Mouse (Mus musculus): ENCODE data around the gene Hist2h3c1. TPM values are rescaled to one million over a fixed set of nuclear protein-coding genes. Genes with fewer than 3 reads are reported as not detected.
A peak's percentile ranks its signal among the peaks of the same experiment; 100 is the strongest.
"Not testable (repeated sequence)": the region's sequence is repeated elsewhere in the genome, so short reads cannot be mapped to it uniquely, and the experiment has no call there.

Gene Hist2h3c1
- 0.64 and 0.76 TPM in 2 replicates for polyA plus RNA-seq (2015; fragmentation: Nextera tagmentation; extraction: Ambion mirVana)

DNA sequence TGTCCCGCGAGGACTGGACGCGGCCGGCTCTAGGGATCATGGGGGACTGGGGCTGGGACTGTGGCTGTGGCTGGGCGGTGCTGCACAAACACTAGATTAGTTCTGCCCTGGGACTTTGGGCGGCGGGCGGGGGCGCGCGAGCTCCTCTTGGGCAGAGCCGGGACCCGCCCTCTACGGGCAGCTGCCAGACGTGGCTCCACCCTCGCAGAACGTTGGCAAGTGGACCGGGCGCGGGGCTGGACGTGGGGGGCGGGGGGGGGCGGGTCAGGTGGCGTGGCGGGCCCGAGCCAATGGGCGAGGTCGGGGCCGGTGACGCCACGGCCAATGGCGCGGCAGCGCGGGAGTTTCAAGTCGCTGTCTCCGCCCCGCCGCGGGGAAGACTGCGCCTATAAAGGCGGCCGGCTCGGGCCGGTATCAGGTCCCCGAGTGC, at the start of gene Hist2h3c1:
Gene Hist2h3c1 (plus strand): TSS at position 259 of the 430 bp plus-strand sequence.
- not testable (repeated sequence) for DNase-seq (ENCODE audit: low spot score)

DNA sequence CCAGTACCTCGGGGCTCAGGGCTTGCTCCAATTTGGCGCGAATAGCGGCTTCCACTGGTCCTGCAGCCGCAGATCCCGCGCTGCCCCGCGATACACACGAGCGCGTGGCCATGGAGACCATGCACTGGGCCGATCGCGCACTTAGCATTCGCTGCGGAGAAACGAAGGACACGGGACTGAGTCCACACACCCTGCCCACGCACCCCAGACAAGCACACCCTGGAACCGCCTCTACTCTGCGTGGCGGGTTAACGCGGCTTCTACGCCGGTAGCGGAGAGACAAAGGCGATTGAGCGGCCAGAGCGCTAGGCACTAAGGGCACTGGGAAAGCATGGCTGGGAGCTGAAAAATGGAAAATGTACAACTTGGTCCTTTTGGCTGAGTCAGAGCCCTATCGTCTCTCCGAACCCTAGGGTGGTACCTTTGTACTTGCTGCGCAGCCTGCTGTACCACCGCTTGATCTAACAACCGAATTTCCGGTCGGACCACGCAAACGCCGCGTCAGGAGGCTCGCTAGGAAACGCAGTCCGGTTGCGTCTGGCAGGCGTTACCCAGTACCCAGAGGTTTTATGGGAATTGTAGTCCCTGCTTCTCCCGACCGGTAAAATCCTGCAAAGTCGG, 49.2 kb upstream of the Hist2h3c1 start:
- peak; percentile 87 for DNase-seq (ENCODE audit: low spot score)

DNA sequence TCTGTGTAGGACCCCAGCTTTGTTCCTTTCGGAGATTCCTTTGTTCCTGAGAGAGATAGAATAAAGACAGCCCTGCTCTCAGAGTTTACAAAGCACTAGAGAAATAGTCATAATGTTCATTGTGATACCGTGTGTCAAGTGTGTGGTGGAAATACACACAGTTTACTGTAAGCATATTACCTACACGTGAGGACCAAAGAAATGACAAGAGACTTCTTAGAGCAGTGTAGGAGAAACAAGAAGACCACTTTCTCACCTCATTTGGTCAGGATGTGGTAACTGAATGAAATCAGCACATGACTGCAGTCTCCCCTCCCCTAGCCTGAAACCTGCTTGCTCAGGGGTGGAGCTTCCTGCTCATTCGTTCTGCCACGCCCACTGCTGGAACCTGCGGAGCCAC, 48.3 kb upstream of the Hist2h3c1 start:
- peak; percentile 88 for DNase-seq (ENCODE audit: low spot score)

DNA sequence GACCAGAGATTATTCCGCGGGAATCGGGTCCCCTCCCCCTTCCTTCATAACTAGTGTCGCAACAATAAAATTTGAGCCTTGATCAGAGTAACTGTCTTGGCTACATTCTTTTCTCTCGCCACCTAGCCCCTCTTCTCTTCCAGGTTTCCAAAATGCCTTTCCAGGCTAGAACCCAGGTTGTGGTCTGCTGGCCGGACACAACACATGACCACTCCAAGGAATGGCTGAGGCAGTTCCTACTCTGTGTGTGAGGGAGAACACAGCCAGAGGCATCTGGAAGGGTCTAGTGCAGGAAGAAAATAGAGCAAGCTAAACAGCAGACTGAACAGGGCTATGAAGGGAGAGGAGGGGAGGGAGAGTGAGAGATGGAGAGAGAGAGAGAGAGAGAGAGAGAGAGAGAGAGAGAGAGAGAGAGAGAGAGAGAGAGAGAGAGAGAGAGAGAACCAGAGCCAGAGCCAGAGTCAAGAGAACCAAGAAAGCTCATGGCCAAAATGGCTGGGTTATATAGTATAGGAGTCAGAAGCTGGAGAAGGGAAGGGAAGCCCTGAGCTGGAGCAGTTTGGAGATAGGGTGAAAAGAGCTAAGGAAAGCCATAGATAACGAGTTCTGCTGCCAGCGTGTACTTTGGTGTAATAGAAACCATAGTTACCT, 47.8 kb upstream of the Hist2h3c1 start:
- DNase-seq (ENCODE audit: low spot score): not testable (repeated sequence)

DNA sequence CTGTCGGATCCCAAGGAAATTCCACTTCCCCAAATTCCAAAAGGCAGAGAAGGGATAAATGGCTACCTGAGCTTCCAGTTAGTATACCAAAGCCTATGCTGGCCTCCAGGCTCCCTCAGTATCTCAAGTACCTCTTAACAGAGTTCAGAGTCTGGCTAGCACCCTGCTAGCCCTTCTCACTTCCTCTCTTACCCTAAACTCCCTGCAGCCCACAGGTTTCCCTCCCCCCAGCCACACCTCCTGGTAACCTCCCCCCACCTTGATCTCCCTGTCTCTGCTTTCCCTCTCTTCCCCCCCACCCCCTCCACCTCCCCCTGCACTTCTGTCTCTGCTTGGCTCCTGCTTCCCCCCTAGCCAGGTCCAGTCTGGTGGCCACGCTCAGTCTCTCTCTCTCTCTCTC, 46.8 kb upstream of the Hist2h3c1 start:
- DNase-seq (ENCODE audit: low spot score): peak; percentile 22

DNA sequence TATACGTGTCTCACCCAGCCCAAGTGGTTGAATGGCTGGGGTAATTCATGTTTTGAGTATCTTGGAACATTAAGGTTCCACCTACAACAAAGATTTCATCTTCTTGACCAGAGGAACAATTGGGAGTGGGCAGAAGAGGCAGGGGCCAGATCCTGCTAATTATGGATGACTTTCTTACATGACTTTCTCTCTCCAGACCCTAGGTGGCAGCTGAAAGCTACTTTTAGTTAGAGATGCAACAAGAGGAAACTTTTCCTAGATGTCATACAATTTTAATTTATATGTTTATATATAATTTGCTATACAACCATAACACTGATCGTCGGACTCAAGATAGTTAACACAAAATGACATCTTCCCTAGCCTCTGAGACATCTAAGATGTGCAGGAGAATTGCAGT, 38.7 kb upstream of the Hist2h3c1 start:
- no peak for DNase-seq (ENCODE audit: low spot score)

DNA sequence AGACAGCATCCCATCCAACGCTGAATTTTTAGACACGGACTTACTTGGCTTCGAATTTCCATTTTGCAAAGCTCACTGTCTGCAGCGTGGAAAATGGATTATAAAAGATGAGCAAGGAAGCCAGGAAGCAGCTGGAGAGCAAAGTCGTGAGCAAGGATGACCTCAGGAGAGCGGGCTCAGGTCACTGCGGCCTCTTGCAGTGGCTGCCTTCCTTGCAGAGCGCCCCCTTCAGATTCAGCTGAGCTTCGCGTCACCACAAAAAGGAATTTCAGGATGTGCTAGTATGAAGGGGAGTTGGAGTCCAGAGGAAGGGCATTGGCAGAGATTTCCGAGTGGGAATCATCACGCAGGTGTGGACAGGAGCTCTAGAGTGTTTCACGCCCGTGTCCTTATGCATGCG, 37.2 kb upstream of the Hist2h3c1 start:
- no peak for DNase-seq (ENCODE audit: low spot score)

DNA sequence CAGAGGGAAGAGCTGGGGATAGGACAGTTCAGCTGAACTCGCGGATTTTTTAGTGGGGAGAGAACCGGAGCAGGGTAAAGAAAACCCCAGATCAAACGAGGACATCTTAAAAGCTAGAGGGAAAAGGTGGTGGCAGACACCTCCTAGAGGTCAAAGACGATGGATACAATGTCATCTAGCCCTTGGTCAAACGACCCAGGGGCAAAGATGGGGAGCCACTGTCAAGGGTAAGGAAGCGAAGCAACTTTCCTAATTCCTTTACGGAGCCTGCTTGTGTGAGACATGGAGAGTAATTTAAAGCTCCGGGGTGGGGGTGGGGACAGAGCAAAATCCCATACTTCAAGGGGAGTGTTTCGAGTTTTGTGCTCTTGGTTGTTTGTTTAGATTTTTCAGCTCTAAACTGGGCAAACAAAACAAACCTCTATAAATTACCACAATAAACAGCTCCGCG, 27.3 kb upstream of the Hist2h3c1 start:
- DNase-seq (ENCODE audit: low spot score): peak; percentile 61

DNA sequence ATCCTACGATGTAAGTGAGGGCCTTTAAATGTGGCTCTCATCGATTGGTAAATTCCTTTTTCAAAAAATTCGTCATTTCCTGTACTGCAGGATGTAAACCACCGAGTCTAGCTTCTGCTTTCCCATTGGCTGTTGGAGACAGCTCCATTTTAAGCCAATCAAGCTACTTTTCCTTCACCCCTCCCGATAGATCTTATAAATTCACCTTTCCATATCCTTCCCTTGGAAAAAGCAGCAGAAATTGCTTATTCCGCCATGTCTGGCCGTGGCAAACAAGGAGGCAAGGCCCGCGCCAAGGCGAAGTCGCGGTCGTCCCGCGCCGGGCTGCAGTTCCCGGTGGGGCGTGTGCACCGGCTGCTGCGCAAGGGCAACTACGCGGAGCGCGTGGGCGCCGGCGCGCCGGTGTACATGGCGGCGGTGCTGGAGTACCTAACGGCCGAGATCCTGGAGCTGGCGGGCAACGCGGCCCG, 26.8 kb upstream of the Hist2h3c1 start, which contains the start of the genes Bola1 and Hist2h2ab:
Gene Bola1 (minus strand): TSS at position 49 of the 470 bp plus-strand sequence.
Gene Hist2h2ab (plus strand): TSS at position 205 of the 470 bp plus-strand sequence.
- DNase-seq (ENCODE audit: low spot score): peak; percentile 88

DNA sequence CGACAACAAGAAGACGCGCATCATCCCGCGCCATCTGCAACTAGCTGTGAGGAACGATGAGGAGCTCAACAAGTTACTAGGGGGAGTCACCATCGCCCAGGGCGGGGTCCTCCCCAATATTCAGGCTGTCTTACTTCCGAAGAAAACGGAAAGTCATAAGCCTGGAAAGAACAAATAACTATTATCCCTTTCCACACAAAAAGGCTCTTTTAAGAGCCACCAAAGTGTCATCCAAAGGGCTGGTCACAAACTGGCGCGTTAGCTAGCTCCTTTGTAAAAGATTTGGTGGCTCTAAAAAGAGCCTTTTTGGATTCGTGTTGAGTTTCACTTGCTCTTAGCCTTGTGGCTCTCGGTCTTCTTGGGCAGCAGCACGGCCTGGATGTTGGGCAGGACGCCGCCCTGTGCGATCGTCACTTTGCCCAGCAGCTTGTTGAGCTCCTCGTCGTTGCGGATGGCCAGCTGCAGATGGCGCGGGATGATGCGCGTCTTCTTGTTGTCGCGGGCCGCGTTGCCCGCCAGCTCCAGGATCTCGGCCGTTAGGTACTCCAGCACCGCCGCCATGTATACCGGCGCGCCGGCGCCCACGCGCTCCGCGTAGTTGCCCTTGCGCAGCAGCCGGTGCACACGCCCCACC, 26.2 kb upstream of the Hist2h3c1 start:
- DNase-seq (ENCODE audit: low spot score): peak; percentile 63

DNA sequence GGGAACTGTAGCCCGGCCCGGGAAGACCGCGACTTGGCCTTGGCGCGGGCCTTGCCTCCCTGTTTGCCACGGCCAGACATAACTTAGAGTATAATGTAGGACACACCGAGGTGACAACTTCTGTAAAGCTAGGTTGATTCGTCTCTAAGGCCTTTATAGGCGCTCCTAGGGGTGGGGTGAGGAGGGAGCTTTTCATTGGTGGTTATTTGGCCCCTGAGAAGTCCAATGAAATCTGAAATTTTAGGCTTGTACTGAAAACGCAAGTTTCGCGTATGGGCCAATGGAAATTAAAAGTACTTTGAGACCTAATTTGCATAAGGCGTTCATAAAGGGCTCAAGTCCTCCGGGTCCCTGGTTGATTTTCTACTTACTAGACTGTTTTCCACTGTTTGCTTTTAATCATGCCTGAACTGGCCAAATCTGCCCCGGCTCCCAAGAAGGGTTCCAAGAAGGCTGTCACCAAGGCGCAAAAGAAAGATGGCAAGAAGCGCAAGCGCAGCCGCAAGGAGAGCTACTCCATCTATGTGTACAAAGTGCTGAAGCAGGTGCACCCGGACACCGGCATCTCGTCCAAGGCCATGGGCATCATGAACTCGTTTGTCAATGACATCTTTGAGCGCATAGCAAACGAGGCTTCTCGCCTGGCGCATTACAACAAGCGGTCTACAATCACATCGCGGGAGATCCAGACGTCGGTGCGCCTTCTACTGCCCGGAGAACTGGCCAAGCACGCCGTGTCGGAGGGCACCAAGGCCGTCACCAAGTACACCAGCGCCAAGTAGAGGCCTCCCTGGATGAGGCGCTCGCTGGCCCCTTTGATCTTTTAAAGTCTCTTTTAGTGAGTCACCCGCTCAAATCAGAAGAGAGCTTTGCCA, 25.5 kb upstream of the Hist2h3c1 start, which contains the start of the genes Hist2h2ac and Hist2h2be:
Gene Hist2h2ac (minus strand): TSS at position 116 of the 875 bp plus-strand sequence.
Gene Hist2h2be (plus strand): TSS at position 355 of the 875 bp plus-strand sequence.
- peak; percentile 97 for DNase-seq (ENCODE audit: low spot score)

DNA sequence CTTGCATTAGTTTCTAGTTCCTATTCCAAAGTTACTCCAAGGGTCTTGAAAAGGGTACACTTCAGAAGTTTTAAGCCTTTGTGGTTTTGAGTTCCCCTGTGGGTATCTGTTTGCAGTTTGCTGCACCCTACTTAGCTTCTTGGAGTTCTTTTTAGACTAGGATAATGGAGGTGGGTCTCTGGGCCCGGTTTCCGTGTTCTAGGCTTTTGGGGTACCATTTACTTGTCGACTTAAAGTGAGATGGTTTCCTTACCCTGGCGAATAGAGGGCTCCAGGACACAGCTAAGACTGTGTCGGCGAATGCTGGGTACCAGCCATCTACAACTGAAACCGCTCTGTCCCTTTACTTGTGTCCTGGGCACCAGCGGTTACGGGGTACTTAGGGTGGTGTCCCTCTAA, 24.8 kb upstream of the Hist2h3c1 start:
- no peak for DNase-seq (ENCODE audit: low spot score)

DNA sequence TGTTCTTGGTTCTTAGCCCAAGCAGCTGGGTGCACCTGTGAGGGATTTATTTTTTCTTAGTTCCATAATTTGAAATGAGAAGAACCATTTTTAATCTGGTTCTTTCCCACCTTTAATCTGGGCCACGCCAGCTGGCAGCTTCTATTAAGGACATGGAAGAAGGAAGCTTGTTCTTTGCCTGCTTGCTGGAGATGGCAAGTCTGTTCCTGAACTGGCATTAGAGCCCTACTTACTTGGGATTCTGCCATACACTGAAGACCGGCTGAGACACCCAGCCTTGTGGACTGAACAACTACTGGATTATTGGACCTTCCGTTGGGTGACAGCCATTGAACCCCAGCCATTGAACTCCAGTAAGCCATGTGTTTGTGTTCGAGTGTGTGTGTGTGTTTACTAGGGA, 23.7 kb upstream of the Hist2h3c1 start:
- DNase-seq (ENCODE audit: low spot score): no peak

DNA sequence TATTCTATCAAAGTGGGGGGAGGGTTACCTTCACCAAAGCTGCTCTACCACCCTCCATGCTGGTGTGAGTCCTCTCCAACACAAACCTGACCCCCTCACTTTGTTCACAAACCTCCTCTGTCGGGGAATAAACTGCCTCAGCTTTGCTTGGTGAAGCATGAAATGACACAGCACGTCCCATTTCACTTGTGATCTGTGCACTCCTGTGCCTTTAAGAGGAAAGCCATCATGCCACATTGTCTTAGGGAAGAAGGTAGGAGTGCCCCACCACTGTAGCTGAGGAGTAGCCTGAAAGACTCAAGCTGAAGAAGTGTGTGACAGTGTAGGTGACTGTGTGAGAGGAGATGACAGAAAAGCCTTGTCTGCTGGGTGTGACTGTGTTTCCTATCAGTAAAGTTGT, 21.1 kb upstream of the Hist2h3c1 start:
- no peak for DNase-seq (ENCODE audit: low spot score)

DNA sequence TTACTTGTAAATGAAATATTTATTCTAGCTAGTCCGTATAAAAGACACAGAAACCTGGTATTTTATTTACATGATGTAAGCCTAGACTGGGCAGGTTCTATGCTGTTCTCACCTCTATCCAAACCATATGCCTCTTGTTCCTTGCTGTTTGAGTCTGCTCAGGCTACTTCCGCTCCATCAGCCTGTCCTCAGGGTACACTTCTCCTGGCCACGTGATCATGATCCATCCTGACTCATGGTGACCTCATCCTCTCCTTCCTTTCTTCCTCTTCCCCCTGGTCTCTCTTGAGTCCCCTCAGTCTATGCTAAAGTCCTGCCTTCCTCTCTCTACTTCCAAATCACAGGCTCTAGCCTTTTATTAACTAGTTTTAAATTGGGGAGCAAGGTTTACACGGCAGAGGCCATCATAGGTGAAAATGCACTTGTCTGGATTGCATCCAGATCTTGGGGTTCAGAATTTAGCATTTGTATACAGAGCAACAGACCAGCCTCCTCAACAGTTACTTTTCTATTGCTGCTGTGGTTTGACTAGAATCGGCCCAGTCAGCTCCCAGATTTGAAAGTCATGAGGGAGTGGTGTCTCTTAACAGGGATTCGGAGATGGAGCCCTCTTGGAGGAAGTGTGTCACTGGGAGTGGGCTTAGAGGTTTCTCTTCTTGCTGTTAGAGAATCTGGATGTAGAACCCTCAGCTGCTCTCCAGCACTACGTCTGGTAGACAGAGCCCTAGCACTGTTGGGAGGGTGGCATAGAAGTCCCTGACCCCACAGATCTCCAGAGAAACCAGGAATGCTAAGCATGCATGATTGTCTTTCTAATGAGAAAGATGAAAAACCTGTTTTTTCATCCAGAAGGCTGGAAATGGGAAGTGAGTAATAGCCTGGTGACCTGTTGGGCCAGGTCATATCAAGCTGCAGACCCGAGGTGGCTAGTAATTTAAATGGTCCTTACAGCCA, 19.5 kb upstream of the Hist2h3c1 start:
- no peak for DNase-seq (ENCODE audit: low spot score)

DNA sequence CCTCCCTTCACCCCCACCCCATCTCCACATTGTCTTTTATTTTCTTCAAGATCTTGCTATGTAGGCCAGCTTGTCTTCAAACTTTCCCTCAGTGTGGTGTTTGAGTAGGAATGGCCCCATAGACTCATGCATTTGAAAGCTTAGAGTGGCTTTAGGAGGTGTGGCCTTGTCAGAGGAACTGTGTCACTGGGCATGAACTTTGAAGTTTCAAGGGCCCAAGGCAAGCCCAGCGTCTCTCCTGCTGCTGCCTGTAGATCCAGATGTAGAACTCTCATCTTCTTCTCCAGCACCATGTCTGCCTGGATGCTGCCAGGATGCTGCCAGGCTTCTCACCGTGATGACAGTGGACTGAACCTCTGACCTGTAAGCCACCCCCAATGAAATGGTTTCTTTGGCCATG, 17.7 kb upstream of the Hist2h3c1 start:
- DNase-seq (ENCODE audit: low spot score): no peak

DNA sequence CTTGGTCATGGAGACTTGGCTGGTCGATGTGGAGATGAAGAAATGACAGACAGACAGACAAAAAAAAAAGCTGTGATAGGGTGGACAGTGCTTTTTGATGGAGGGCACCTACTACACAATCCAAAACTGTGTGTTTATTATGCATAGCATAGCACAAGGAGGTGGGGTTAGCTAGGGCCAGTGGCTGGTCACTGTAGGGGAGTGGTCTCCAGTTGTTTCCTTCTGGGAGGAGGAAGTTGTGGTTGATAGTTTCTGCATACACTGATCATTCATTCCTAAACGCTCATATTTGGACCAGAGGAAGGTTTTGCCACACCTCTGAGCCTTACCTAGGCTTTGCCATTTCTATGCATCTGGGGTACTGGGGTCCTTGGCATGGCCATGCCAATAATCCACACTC, 16.1 kb upstream of the Hist2h3c1 start:
- DNase-seq (ENCODE audit: low spot score): no peak

DNA sequence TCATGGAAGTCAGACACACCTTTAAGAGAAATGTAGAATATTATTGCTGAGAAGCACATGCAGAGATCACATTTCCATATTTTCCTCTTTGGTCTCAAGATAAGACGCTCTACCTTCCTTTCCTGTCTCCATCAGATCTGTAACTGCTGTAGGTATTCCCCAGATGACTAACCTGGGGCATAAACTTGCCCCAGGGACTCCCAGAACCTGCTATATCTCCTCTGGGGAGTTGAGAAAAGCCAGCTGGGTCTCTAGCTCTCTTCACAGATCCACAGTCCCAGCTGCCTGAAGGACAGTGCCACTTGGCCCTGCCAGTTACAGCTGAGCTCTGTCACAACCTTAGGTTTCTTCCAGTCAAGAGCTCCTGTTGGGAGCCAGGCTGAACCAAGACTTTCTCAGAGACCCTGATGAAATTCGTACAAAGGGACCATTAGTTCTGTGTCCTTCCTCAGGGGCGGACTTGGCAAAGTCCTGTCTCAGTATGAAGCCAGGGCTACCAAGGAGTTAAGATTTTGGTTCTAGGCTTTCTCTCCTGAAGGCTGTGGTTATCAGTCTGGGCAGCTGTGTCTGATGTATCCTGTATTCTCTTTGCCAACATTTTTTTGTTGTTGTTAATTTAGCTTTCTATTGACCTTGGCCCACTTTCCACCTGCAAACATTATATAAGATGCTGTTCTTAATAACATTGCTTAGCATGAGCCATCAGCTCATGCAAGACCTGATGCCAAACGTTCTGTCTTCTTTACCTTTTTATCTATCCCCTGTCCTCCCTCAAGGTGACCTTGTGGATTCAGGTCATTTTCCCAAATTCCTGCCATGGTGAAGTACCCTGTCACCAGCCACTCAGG, 15.4 kb upstream of the Hist2h3c1 start:
- no peak for DNase-seq (ENCODE audit: low spot score)

DNA sequence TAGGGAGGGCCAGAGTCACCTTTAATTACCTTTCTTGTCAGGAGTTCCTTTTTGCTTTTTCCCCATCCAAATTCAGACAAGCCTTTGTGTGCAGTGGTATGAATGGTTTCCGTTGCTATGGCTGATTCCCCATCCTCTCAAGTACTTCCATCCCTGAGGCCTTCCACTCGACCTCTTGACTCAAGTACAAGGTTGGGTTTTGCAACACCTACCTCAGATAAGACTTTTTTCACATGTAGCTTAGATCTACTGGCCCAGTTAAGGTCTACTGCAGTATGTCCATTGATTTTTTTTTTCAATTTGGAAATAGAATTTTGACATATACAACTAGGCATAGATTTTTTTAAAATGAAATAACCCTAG, 14.7 kb upstream of the Hist2h3c1 start:
- DNase-seq (ENCODE audit: low spot score): no peak
